Comparison of ENCODE assay signal across 16 mouse cellular contexts in the genomic region with DNA sequence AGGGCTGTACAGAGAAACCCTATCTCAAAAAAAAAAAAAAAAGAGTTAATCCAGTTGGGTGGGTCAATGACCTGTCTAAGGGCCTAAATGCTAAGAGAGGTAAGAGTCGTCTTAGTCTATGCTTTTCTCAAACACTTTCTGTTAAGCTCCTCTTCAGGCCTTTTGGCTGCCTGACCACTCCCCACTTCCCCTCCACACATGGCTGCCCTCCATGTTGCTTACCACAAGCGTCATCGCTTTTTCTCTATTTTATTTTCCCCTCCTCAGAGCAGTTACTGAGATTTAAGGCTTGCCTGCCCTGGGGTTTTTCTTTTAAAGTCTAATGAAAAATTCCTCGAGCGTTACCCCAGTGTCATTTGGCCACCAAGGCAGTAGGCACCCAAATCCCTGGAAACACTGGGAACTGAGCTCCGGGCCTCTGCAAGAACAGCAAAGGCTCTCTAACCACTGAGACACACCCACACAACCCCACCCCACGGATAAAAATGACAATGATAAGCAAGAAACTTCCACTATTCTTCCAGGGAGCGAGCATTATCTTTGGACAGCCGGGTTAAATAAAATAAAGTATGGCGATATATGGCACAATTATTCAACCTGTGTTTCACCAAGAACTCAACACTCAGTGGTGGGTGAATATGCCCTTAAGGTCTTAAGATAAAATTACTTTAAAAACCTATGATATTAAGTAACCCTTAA. TPM values are rescaled to one million over a fixed set of nuclear protein-coding genes. Genes with fewer than 3 reads are reported as not detected.
A peak's percentile ranks its signal among the peaks of the same experiment; 100 is the strongest.
DNase-seq lines count a peak whose midpoint lies in the region; ATAC-seq and TF ChIP-seq lines count a peak whose summit lies in the region.
"Had no signal": no experiment of that assay in that cellular context is flagged by ENCODE, and none has a peak within 500 bp of the region (broad histone marks: within the 10 kb centered on the region; RNA-seq: fewer than 3 reads in every experiment).

No protein-coding gene starts in this region.

- no peaks in the 10 kb centered on the region for H3K9me3 ChIP-seq in hindbrain, embryonic 13.5 days
- no peaks in the 10 kb centered on the region for H3K9me3 ChIP-seq in hindbrain, embryonic 16.5 days (ENCODE audit: control insufficient read depth, low read length)
- H3K9me3 ChIP-seq in neural tube, embryonic 13.5 days = no peaks in the 10 kb centered on the region
- H3K9me3 ChIP-seq in liver, embryonic 14.5 days (ENCODE audit: control insufficient read depth, low read length) = no peaks in the 10 kb centered on the region
- H3K9me3 ChIP-seq: forebrain, embryonic 15.5 days; heart, embryonic 12.5 days; megakaryocyte, embryonic 14.5 days had no signal

- no peak for DNase-seq in neural tube, embryonic 10.5 days (ENCODE audit: extremely low spot score, low spot score)
- no peak for DNase-seq in liver, embryonic 14.5 days (ENCODE audit: low read depth in 3 of 3, low spot score in 3 of 3)
- DNase-seq in kidney, adult 9 months = no peak
- no peak for DNase-seq in cerebellum, adult 11 months
- DNase-seq: adrenal gland, postnatal 14 days; cerebellum, adult 9-10 months; kidney, adult 8-10 months; kidney, postnatal 4 days had no signal

- 92% methylated on average over 10 of the region's 10 CpGs for WGBS in hindbrain, embryonic 13.5 days
- WGBS in hindbrain, embryonic 16.5 days = 92% methylated on average over 10 of the region's 10 CpGs
- 92% methylated on average over 10 of the region's 10 CpGs for WGBS in neural tube, embryonic 13.5 days
- 48% methylated on average over 10 of the region's 10 CpGs for WGBS in liver, embryonic 14.5 days (ENCODE audit: insufficient replicate concordance)

- no peak overlapping the region for H3K27ac ChIP-seq in hindbrain, embryonic 13.5 days
- no peak overlapping the region for H3K27ac ChIP-seq in hindbrain, embryonic 16.5 days (ENCODE audit: low read depth, low read length)
- no peak overlapping the region for H3K27ac ChIP-seq in neural tube, embryonic 13.5 days (replicated peaks)
- H3K27ac ChIP-seq in liver, embryonic 14.5 days = no peak overlapping the region
- H3K27ac ChIP-seq: forebrain, embryonic 15.5 days had no signal

- no peak for TF ChIP-seq EP300 in liver, embryonic 14.5 days (IDR thresholded peaks at IDR 0.05; ENCODE audit: low read depth)

- ATAC-seq in hindbrain, embryonic 13.5 days (ENCODE audit: low FRiP score) = no peak
- ATAC-seq in hindbrain, embryonic 16.5 days = no peak
- no peak for ATAC-seq in neural tube, embryonic 13.5 days (ENCODE audit: low read depth)
- ATAC-seq in liver, embryonic 14.5 days (ENCODE audit: insufficient read depth) = no peak
- ATAC-seq: forebrain, embryonic 15.5 days had no signal

- H3K4me2 ChIP-seq in hindbrain, embryonic 13.5 days = 0 out of 2 replicates have a peak overlapping the region, but pooled peaks have one; percentile 10
- no peak overlapping the region; the same call in 1 of the 2 replicates for H3K4me2 ChIP-seq in hindbrain, embryonic 16.5 days (ENCODE audit: low read length)
- peak overlapping the region; percentile 16; the same call in 1 of the 2 replicates for H3K4me2 ChIP-seq in neural tube, embryonic 13.5 days
- peak overlapping the region; percentile 56 for H3K4me2 ChIP-seq in liver, embryonic 14.5 days (ENCODE audit: low read depth)

- no peak overlapping the region for H3K9ac ChIP-seq in hindbrain, embryonic 13.5 days
- H3K9ac ChIP-seq in hindbrain, embryonic 16.5 days (ENCODE audit: low read depth, low read length) = no peak overlapping the region
- H3K9ac ChIP-seq in neural tube, embryonic 13.5 days = no peak overlapping the region
- H3K9ac ChIP-seq in liver, embryonic 14.5 days (replicated peaks) = peak overlapping the region; percentile 21

- H3K27me3 ChIP-seq in hindbrain, embryonic 13.5 days = peaks cover 13% of the 10 kb centered on the region
- peaks cover 3% of the 10 kb centered on the region for H3K27me3 ChIP-seq in hindbrain, embryonic 16.5 days (replicated peaks; ENCODE audit: control insufficient read depth, insufficient read depth, low read length)
- H3K27me3 ChIP-seq in neural tube, embryonic 13.5 days = peaks cover 14% of the 10 kb centered on the region; the same call in 1 of the 2 replicates
- no peaks in the 10 kb centered on the region for H3K27me3 ChIP-seq in liver, embryonic 14.5 days (ENCODE audit: control insufficient read depth, insufficient read depth, low read length)
- H3K27me3 ChIP-seq: megakaryocyte, embryonic 14.5 days had no signal

- peaks cover 32% of the 10 kb centered on the region for H3K36me3 ChIP-seq in hindbrain, embryonic 13.5 days
- H3K36me3 ChIP-seq in hindbrain, embryonic 16.5 days (ENCODE audit: control insufficient read depth, insufficient read depth, low read length) = peaks cover 11% of the 10 kb centered on the region
- H3K36me3 ChIP-seq in neural tube, embryonic 13.5 days = peaks cover 34% of the 10 kb centered on the region
- peaks cover 10% of the 10 kb centered on the region for H3K36me3 ChIP-seq in liver, embryonic 14.5 days (replicated peaks; ENCODE audit: control insufficient read depth, insufficient read depth, low read depth)

- peaks cover 10% of the 10 kb centered on the region for H3K4me1 ChIP-seq in hindbrain, embryonic 13.5 days (replicated peaks)
- H3K4me1 ChIP-seq in hindbrain, embryonic 16.5 days (ENCODE audit: control insufficient read depth, insufficient read depth, low read depth, low read length) = peaks cover 11% of the 10 kb centered on the region
- H3K4me1 ChIP-seq in neural tube, embryonic 13.5 days (replicated peaks) = peaks cover 11% of the 10 kb centered on the region
- H3K4me1 ChIP-seq in liver, embryonic 14.5 days (replicated peaks; ENCODE audit: control insufficient read depth in 2 of 2, insufficient read depth in 2 of 2, low read length in 1 of 2) = peaks cover 6 to 8% of the 10 kb centered on the region in 2 experiments

- TF ChIP-seq CTCF in liver, embryonic 14.5 days (IDR thresholded peaks at IDR 0.05; ENCODE audit: low read depth) = no peak

- H3K4me3 ChIP-seq in hindbrain, embryonic 13.5 days = no peak overlapping the region
- no peak overlapping the region for H3K4me3 ChIP-seq in hindbrain, embryonic 16.5 days (ENCODE audit: low read length)
- H3K4me3 ChIP-seq in neural tube, embryonic 13.5 days = no peak overlapping the region
- peak overlapping the region in 1 of 2 experiments; percentile 31; a peak in 2 of 4 replicates for H3K4me3 ChIP-seq in liver, embryonic 14.5 days (ENCODE audit: insufficient read depth in 1 of 2, low read depth in 2 of 2, low read length in 2 of 2)

RNA-seq across cellular contexts. Expression of a gene that starts 1.9 kb away (rescaled TPM):
- polyA plus RNA-seq in hindbrain, embryonic 13.5 days (2015; fragmentation: Nextera tagmentation; extraction: Ambion mirVana) = 8.4 and 8.7 TPM in 2 replicates
- 8.1 and 10.4 TPM in 2 replicates for polyA plus RNA-seq in hindbrain, embryonic 16.5 days (2015; fragmentation: Nextera tagmentation; extraction: Ambion mirVana)
- 8.8 and 10.2 TPM in 2 replicates for polyA plus RNA-seq in neural tube, embryonic 13.5 days (2015; fragmentation: Nextera tagmentation; extraction: Ambion mirVana)
- 7.6 and 9.3 TPM in 2 replicates for polyA plus RNA-seq in liver, embryonic 14.5 days (2012; rRNA removed)
- polyA plus RNA-seq in liver, embryonic 14.5 days (2014; fragmentation: Nextera tagmentation; extraction: Ambion mirVana) = 8.4 and 9.5 TPM in 2 replicates

RNA-seq across cellular contexts. Expression of a gene that starts 19.2 kb away (rescaled TPM):
- polyA plus RNA-seq in hindbrain, embryonic 13.5 days (2015; fragmentation: Nextera tagmentation; extraction: Ambion mirVana) = not detected in 2 replicates
- 0.15 TPM in 1 of 2 replicates, not detected in the other for polyA plus RNA-seq in hindbrain, embryonic 16.5 days (2015; fragmentation: Nextera tagmentation; extraction: Ambion mirVana)
- polyA plus RNA-seq in neural tube, embryonic 13.5 days (2015; fragmentation: Nextera tagmentation; extraction: Ambion mirVana) = not detected in 2 replicates
- not detected in 2 replicates for polyA plus RNA-seq in liver, embryonic 14.5 days (2012; rRNA removed)
- not detected in 2 replicates for polyA plus RNA-seq in liver, embryonic 14.5 days (2014; fragmentation: Nextera tagmentation; extraction: Ambion mirVana)
- polyA plus RNA-seq: forebrain, embryonic 15.5 days; heart, embryonic 12.5 days; testis, adult 2 months; urinary bladder, adult 2 months had no signal

RNA-seq across cellular contexts. Expression of a gene that starts 38.6 kb away (rescaled TPM):
- polyA plus RNA-seq in hindbrain, embryonic 13.5 days (2015; fragmentation: Nextera tagmentation; extraction: Ambion mirVana) = 63.0 and 63.7 TPM in 2 replicates
- polyA plus RNA-seq in hindbrain, embryonic 16.5 days (2015; fragmentation: Nextera tagmentation; extraction: Ambion mirVana) = 65.0 and 65.4 TPM in 2 replicates
- 65.8 and 67.4 TPM in 2 replicates for polyA plus RNA-seq in neural tube, embryonic 13.5 days (2015; fragmentation: Nextera tagmentation; extraction: Ambion mirVana)
- polyA plus RNA-seq in liver, embryonic 14.5 days (2012; rRNA removed) = 10.6 and 15.6 TPM in 2 replicates
- polyA plus RNA-seq in liver, embryonic 14.5 days (2014; fragmentation: Nextera tagmentation; extraction: Ambion mirVana) = 32.1 and 34.9 TPM in 2 replicates
